Mouse (Mus musculus) frontal cortex, adult 2 months (tissue): ENCODE measurements around the gene Lrp1. TPM values are rescaled to one million over a fixed set of nuclear protein-coding genes. Genes with fewer than 3 reads are reported as not detected.

Source experiments
- DNase-seq, 2 experiments: peaks; one replicate each; pipeline ENCODE4 v3.0.0; 2022; ENCODE audit warnings: low spot score in 1 of 2; ENCODE audit errors: extremely low spot score in 1 of 2
- polyA plus RNA-seq: library from polyadenylated mRNA; depleted of rRNA; stranded (reverse); fragments of >200 nt; gene quantifications from 2 replicates; pipeline ENCODE4 v1.2.3, GENCODE M21; 2012

Gene Lrp1
- polyA plus RNA-seq, 1 experiment = 279 TPM

DNA sequence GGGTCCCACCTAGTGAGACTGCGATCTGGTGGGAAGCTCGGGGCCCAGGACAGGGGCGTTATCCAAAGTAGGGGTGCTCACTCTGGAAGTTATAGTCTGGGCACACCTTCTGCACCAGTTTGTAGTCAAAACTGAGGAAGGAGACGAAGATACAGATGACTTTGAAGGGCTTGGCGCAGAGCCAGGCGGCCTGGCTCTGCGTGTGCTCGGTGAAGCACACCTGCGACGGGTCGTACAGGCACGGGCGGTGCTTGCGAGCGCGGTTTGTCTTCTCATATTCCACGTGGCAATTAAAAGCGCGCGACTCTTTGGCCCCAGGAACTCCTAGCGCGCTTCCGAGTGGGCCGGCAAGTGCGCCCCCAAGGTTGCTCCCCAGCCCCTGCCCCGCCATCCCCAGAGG lies 94.9 kb downstream of the Lrp1 start:
- DNase-seq = no peak

DNA sequence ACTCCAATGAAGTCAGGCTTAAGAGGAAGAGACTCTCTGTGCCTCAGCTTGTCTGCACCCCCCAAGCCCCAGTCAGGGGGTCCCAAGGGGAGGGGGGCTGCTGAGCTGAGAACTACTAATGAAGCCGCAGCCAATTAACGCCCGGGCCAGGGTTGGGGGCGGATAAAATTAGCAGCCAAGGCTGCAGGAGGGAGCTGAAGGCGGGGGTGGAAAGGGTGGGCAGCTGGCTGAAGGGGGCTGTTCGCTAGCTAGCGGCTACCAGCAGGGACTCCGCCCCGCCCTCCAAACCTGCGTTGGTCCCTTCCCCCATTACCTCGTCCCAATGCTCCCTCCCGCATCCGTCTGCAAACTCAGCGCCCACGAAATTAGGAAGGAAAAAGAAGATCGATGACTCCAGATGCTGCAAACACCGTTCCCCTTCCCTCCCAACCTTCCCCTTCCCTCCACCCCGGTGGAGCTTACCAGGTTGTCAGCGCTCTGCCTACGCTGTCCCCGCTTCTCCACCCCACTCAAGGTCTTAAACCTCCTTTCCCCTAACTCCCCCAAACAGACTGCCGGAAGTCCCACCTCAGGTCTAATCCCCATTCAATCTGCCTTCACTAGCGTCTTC lies 96.2 kb downstream of the Lrp1 start:
- no peak for DNase-seq

DNA sequence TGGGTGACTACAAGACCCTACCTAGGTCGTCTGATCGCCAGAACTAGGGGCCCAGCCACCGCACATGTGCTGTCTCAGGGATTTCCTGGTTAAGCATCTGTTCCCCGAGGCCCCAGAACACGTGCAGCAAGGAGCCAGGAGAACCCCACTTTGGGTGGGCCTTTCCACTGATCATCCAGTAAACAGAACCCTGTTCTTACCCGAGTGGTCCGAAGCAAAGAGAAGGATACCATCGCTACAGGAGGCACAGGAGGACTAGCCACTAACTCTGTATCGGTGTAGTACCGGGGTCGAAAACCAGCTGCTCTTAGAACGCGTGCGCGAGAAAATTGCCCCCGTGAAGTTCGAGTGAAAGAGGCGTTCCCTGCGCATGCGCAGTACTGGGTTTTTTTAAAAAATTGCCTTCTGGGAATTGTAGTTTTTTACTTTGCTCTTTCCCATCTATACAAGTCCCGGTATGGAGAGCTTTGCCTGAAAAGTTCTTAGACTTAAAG lies 98.8 kb downstream of the Lrp1 start, which contains the start of gene Shmt2:
Gene Shmt2, minus strand, starts transcription at position 357 of the 494 bp plus-strand sequence.
- DNase-seq = peak; percentile 72 to 91

DNA sequence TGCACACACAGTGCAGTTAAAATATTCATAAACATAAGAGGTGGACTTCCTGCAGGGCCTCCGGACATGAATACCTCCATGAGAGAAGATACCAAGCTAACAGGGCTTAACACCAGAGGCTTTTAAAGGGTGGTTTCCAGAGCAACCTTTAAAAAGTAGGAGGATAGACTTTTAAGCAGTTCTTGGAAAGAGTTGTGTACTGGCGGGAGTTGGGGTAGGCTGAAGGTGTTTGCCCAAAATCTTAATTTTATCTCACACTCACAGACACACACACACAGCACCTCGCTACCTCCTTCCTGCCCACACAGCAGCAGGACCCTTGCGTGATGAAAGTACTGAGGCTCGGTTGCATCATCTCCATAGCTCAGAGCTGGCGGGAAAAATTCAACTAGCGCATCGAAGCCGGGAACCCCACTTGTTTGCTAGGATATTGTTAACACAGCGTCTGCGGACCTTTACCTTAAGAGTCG lies 99.3 kb downstream of the Lrp1 start:
- DNase-seq = no peak

DNA sequence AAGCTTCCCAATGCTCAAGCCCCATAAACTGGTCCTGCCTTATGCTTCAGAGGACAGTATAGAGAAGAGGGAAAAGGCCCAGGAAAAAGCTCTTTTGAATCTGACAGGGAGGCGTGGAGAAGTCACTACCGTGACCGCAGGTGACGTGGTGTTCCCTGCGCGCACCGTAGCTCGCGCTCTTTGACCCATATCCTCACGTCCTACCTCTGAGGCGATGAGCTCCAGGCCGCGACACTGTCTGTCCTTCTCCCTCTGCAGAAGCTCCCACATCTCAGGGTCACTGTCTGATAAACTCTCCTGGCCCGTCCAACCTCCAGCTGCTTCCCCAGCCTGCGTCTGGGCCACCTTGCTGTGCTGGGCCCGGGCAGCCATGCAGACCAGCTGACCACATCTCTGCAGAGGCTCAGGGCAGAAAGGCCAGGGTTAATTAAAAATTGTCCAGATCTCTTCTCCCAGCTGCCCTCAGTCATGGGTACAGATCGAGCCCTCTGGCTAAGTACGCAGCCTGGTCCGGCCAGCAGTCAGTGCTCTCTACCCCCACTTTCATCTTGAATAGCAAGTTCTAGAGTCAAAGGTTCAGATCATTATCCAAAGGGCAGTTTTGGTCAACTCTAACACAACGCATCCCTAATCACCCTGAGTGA lies 100.1 kb downstream of the Lrp1 start:
- no peak for DNase-seq

DNA sequence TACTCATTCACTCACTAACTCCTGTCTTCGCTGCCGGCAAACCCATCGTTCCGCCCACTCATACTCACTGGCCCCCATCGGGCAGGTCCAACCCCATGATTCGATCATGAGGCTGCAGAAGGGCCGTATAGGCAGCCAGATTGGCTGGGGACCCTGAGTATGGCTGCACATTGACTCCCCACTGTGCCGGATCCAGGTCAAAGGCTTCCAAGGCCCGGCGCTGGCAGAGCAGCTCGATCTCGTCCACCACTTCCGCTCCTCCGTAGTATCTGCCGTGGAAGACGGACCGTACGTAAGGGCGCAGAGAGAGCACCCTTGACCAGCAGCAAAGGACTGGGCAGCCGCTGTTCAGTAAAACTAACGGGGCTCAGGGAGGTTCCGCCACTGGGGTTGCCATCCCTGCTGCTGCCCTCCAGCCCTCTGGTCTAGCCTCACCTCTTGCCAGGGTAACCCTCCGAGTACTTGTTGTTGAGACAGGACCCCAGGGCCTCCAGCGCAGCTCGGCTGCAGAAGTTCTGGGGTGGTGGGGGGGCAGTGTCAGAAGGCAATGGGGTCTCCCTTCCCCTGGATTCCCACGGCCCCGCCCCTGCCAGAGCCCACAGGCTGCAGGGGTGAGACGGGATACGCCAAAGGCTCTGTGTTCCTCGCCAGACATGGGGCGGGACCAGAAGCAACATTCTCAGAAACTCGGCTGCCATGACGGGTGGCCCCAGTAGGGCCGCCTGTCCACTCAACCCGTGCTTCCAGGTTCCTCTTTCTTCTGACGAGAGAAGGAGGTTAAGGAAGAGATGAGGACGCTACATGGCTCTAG lies 100.8 kb downstream of the Lrp1 start:
- DNase-seq = no peak

DNA sequence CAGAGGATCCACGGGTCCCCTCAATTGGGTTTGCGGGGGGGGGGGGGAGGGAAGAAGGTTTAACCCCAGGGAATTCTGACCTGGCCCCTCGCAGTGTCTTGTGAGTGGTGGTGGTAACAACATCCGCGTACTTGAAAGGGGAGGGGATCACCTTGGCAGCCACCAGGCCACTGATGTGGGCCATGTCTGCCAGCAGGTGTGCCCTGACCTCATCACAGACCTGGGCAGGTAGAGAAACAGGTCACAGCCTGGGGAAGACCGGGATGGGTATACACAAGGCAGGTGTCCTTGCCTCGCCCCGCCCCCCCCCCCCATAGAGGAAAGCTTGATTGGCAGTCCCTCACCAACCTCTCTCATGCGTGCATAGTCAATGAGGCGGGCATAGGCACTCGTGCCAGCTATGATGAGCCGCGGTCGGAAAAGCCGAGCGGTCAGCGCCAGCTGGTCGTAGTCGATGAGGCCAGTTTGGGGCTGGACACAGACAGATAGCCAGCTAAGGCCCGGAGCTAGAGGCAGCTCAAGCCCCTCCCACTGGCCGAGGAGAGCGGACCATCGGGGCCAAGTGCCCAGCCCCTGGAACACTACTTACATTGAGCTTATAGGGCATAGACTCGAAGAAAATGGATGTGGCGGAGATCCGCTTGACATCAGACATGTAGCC lies 101.8 kb downstream of the Lrp1 start:
- no peak for DNase-seq

DNA sequence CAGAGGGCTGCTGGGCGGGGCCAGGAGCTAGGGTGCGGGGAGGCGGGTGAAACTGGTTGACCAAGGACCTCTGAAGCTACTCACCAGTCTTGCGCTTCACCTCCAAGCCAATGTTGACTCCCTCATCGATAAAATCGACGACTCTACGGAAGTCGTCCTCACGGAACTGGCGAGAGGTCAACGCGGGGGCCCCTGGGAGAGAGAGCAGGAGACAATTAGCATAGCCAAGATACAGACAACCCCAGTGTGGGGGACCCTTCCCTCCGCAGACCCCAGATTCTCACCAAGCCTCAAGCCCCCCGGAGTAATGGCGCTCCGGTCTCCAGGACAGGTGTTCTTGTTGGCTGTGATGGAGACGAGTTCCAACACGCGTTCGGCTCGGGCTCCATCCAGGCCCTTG lies 103.0 kb downstream of the Lrp1 start:
- no peak for DNase-seq

DNA sequence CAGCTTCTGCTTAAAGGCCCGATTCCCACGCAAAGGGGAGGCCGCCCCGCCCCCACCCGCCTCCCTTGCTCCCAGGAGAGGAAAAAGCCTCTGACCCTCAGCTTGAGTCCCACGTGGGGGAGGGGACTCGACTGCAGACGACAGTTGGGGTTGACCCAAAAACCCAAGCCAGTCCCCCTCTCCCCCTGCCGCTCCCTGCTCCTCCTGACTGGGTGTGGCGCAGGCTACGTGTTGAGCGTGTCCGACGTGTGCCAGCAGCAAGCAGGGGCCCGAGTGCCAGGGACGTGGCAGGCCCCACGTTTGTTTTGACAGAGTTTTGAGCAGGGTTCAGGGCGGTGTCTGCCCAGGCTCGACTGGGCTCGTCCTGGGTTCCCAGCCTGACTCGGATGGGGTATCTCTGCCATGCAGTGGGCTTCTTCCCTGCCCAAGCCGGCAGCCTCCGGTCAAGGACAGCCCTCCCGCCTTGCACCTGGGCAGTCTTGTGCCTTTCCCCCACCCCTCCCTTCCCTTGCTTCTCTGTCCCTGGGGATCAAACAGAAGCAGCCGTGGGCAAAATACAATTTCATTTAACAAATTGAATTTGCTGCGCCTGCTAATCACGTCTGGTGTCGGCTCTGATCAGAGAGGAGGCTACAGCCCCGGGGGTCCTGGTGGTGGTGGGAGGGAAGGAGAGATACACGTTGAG lies 104.2 kb downstream of the Lrp1 start:
- DNase-seq = no peak

DNA sequence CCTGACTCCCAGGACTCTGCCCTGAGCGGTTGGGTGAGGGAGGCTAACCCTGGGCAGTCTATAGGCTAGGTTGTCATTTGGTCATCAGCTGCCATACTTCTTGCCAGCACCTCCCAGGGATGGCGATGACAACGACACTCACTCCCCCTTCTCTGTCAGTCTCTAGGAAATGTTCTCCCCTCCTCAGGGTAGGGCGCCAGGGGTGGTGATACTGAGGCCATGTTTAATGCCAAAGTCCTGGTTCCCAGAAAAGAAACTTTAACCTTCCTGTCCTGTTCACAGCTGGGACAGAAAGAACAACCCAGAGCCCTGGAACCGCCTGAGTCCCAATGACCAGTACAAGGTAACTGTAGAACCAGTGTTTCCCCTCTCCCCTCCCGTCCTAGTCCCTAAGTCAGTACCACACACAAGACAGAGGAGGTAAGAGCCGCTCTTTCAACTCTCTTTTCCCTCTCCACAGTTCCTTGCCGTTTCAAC lies 104.9 kb downstream of the Lrp1 start:
- no peak for DNase-seq

DNA sequence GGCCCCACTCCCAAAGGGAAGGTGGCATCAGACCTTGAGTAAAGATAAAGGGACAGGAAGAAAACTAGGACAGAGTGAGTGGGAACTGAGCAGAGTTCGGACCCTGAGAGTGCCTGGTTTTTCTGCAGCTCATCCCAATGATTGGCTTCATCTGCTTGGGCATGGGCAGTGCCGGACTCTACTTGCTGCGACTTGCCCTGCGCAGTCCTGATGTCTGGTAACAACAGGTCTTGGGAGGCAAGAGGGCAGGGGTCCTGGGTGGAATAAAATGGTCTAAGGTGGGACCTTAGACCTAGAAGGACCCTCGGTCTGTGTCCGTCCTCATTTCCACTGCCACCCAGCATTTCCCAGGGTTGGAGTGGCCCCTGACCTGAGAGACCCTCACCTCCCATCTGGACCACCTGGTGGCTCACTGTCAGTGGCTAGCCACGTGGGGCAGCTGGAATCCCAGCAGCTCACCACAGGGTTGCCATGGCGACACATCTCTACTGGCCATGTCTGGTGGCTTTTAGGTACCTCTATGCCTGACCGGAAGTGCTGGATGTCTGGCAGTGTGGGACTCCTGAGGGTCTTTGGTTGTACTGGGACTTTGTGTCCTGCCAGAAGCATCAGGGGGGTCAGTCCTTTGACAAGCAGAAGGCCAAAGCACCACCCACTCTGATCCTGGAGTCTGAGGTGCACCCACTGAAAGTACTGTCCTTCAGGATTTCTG lies 105.5 kb downstream of the Lrp1 start:
- DNase-seq = no peak

DNA sequence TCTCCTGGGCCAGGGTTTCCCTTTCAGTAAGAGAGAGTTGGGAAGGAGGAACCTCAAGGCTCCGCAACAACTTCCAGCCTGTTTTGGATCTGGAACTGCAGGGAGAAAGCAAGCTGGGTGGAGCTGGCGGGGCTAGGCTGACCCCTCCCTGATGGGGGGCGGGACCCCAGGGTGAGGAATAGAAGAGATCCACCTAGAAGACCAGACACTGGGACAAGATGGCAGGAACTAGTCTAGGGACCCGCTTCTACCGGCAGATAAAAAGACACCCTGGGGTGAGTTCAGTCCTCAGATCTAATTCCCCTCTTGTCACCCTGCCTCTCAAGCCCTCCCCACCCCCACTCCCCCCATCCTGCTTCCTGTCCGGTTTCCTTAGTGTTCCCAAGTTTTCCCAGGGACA lies 106.2 kb downstream of the Lrp1 start, which contains the start of gene Ndufa4l2:
Gene Ndufa4l2, plus strand, starts transcription at position 204 of the 400 bp plus-strand sequence.
- DNase-seq = no peak

DNA sequence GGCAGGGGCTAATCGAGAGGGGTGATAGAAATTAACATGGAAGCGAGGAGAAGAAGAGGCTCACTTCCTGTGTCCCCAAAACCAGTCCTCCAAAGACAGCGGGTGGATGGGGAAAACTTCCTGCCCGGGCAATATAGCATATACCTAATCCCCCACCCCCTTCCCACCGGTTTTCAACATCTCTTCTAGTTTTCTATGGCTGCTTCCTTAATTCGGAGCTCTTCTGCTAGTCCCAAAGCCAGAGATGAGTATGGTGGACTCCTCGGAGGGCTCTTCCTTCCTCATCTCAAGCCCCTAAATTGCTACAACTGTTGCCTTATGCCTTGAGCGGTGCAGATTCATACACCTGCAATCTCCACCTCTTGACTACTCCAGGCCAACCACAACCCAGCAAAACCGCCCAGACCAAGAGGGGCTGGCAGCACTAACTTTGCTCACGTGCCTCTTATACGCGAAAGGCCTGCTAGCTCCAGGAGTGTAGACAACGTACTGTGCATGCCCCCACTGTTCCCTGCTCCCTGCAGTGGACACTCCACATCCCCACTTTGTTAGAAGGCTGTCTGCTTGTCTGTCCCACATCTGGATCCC lies 106.7 kb downstream of the Lrp1 start:
- no peak for DNase-seq

DNA sequence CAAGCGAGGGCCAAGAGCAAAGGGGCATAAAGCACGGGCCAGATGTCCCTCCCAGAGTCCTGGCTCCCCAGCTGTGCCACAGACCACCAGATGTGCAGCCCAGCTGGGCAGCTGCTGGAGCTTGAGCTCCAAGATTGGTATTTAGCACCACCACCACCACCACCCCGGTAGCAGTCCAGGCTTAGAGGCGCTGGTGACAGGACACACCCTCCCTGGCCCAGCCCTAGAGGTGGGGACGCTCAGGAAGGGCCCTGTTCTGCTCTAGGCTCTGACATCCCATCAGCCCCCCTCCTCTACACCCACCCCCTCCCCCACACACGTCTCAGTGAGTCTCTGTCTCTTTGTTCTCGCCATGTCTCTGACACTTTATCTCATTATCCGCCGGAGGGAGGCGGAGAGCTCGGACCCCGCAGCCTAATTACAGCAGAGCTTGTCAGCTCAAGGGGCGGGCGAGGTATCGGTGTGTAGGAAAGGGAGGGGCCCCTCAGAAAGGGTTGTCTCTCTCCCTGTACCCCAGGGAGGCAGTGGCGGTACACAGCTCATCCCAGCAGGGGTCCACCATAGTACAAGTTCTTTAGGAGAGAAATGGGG lies 107.4 kb downstream of the Lrp1 start:
- no peak for DNase-seq

DNA sequence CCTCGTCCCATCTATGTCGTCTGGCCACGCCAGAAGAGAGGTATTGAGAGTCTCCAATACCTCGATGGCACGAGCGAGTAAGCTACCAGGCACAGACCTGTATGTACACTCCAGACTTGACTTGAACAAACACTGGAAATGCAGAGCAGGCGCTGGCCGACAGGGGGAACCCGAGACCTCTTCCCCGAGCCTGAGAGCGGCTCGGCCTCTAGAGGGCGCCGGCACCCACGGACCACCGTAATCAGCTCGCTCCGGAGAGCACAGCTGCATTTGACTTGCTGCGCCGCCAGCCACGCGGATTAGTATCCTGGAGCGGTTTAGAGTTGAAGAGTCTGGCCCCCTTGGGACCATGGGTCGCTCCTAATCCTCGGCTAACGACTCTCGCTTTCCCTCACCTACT lies 108.1 kb downstream of the Lrp1 start:
- DNase-seq = peak; percentile 88 to 99

DNA sequence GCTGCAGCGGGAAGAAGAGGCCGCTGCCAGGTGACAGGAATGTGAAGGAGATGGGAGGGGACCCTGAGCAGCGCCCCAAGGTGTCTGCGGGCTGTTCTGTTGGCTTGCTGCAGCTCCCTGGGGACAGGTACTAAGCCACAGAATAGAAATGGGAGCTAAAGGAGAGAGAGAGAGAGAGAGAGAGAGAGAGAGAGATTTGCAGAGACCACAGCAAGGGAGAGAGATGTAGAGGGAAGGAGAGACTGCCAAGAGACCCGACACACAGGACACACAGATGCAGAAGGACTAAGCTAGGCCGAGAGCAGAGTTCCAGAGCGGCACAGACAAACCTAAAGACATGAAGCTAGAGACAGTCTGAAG lies 108.7 kb downstream of the Lrp1 start:
- no peak for DNase-seq

DNA sequence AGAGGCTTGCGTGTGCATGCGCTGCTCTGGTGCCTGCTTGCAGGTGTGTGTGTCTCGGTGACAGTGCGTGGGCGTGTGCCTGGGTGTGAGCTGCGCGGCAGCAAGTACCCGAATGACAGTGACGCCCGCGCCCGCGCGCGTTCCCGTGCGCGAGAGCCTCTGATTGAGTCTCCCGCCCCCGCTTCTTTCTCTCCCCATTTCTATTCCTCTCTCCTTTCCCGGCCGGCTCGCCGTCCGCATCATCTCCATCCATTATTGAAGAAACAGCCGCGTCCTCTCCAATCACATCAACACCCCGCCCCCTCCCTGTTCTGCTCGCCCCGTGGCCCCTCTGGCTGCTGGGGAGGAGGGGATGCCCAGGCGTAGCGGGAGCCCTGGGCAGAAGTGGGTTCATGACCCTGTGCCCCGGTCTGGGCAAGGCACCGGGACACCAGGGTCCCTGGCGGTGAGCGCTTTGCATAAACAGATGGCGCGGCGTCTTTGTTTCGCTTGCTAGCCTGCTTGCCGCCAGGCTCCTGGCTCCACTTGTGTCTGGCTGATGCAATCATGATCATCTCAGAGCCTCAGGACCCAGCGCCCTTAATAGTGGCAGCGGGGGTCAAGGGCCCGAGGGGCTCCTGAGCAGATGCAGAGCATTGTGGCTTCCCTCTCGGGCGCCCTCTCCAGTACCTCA lies 109.2 kb downstream of the Lrp1 start:
- DNase-seq = peak; percentile 87 to 93

DNA sequence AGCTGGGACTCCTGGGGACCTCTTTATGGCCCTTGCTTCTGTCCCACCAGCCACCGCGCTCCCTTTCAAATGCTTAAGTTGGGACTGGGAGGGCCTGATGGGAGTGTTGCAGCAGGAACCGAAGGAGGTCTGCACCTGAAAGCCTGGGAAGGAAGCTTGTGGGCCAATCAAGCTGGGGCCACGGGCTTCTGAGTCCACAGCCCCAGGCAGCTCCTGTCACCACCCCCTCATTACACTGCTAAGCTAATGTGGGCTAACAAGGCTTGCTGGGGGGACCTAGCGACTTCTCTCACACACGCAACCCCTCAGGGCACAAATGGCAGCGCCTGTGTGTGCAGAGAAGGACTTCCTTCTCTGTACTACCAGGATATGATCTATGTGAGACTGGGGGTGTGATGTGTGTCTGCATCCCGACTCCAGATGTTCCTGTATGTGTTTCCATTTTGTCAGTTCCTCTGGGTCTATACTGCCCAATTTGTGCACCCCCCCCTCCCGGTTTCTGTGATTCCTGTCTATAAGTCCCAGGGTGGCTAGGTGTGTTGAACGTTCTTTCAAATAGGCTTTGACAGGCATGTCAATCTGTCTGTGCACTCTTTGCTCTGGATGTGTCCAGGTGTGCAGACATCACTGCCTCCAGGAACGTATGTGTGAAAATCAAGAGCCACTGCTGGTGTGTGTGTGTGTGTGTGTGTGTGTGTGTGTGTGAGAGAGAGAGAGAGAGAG lies 109.9 kb downstream of the Lrp1 start:
- no peak for DNase-seq
